Mouse (Mus musculus): ENCODE results near the gene Btf3. TPM values are rescaled to one million over a fixed set of nuclear protein-coding genes. Genes with fewer than 3 reads are reported as not detected.
A peak's percentile ranks its signal among the peaks of the same experiment; 100 is the strongest.

Gene Btf3
- 119 and 162 TPM in 2 replicates for polyA plus RNA-seq (2012; rRNA removed)

DNA sequence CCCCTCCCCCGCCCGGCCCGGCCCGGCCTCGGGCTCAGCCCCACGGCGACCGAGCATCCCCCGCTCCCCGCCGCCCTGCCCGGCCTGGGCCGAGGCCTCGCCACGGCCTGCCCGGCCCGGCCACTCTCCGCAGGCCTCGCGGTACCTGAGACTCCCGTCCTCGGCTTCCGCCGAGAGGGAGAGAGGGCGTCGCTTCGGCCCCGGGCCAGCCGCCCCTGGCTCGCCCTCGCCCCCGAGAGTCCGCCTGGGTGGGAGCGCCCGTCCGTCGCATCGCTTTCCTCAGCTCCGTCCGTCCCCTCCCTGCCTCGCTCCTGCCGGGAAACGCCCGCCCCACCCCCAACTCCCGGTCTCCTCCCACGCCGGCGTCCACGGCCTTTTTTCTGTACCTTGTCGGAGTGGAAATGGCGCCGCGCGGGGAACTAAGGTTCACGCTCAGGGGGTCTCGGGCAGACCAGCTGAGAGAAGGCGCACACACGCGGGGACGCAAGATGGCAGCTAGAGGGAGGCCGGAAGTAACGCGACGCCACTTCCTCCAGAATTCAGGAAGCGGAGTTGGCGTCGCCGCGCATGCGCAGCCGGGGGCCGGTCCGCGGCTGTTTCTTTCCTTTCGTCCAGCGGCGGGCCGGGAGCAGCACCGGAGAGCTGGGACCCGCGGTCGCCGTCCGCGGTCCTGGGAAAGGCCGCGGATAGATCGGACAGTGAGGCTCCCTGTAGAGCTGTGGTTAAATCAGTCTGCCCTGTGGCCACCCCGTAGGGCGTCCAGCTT, at the start of gene Btf3:
Btf3 (minus strand) TSS at position 527 of the 766 bp plus-strand sequence.
- Histone ChIP-seq H3K4me3 (replicated peaks; ENCODE audit: extremely low read depth, low read depth, low read length) (peak within 1 kb of the TSS; percentile 94), H3K4me1 (ENCODE audit: control insufficient read depth, insufficient read depth, low read length) (peaks cover 20% of the 10 kb centered on the region)
- TF ChIP-seq POLR2A (IDR thresholded peaks at IDR 0.05; ENCODE audit: borderline replicate concordance, extremely low read depth, low read depth, low read length) (peak; percentile 83), CTCF (IDR thresholded peaks at IDR 0.05; ENCODE audit: insufficient read depth, low read length) (no peak)
- DNase-seq = peak; percentile 88
- 1% methylated on average over 80 of the region's 90 CpGs for WGBS

DNA sequence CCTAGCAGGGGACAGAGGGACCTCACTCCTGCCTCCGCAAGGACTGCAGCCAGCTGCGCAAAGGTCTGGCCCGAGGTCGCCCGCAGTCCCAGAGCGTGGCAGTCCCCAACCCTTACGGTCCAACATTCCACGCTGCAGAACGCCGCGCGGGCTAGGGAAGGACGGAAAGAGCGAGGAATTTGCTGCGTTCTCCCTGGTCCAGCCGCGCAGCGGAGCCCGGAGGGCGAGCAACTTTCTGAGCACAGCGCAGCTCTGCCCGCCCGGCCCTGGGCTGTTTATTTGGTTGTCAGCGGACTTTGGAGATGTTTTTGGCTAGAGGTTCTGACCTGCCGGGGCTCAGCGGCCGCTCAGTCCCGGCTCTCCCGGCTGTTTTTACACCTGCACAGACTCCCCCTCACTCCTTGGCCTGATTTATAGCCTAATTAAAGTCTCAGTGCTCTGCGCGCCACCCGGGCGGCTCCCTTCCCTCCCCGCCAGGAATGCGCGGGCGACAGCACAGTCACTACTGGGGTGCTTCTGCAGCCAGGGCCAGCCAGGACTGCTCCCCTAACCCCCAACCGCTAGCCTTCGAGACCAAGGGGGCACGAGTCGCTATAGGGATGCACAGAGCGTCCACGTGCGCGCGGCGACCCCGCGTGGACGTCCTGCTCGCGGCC, 49.1 kb upstream of the Btf3 start:
- no peak for DNase-seq
- TF ChIP-seq CTCF (IDR thresholded peaks at IDR 0.05; ENCODE audit: insufficient read depth, low read length) (no peak), POLR2A (IDR thresholded peaks at IDR 0.05; ENCODE audit: borderline replicate concordance, extremely low read depth, low read depth, low read length) (no peak)
- no peak overlapping the region for H3K4me3 ChIP-seq (replicated peaks; ENCODE audit: extremely low read depth, low read depth, low read length)
- H3K4me1 ChIP-seq (ENCODE audit: control insufficient read depth, insufficient read depth, low read length) = peaks cover 2% of the 10 kb centered on the region; the same call in 1 of the 2 replicates
- 3% methylated on average over 52 of the region's 52 CpGs for WGBS

DNA sequence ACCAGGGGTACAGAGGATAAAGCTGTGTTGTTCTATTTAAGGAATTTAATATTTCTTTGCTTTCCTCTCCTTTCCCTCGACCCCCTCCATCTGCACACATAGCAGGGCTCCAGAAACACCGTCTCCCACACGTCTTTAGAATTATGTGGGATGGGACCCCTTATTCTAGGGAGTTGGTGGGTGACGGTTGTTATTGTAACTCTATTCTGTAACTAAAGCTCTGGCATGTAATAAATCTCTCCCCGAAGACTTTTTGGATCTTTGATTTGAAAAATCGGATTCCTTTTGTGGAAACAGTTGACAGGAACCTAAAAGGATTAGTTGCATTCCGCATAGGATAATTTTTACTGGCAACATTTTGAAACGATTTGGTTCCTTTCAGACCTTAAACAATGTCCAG, 48.3 kb upstream of the Btf3 start:
- 12% methylated on average over 8 of the region's 8 CpGs for WGBS
- no peak for DNase-seq
- TF ChIP-seq POLR2A (IDR thresholded peaks at IDR 0.05; ENCODE audit: borderline replicate concordance, extremely low read depth, low read depth, low read length) (no peak), CTCF (IDR thresholded peaks at IDR 0.05; ENCODE audit: insufficient read depth, low read length) (no peak)
- peaks cover 2% of the 10 kb centered on the region; the same call in 1 of the 2 replicates for H3K4me1 ChIP-seq (ENCODE audit: control insufficient read depth, insufficient read depth, low read length)
- H3K4me3 ChIP-seq (replicated peaks; ENCODE audit: extremely low read depth, low read depth, low read length) = no peak overlapping the region

DNA sequence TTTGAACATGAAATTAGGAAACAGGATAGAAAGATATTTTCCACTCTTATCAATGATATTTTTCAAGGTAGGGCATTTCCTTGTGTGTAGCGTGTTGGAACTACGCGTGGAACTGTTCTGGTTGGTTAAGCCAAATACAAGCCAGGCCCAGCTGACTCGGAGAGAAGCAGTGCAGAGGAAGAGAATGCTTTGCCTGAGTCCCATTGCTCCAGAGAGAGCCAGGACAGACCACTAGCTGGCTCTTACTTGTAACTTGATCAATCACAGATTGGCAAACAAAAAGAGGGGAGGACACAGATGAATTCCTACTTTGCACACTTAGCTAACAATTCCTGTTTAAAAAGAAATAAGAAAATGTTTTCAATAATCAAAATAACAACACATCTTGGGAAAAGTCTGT, 46.2 kb upstream of the Btf3 start:
- TF ChIP-seq POLR2A (IDR thresholded peaks at IDR 0.05; ENCODE audit: borderline replicate concordance, extremely low read depth, low read depth, low read length) = no peak
- TF ChIP-seq CTCF (IDR thresholded peaks at IDR 0.05; ENCODE audit: insufficient read depth, low read length) = no peak
- WGBS = 34% methylated on average over 4 of the region's 4 CpGs
- no peak for DNase-seq
- peaks cover 2% of the 10 kb centered on the region; the same call in 1 of the 2 replicates for H3K4me1 ChIP-seq (ENCODE audit: control insufficient read depth, insufficient read depth, low read length)
- H3K4me3 ChIP-seq (replicated peaks; ENCODE audit: extremely low read depth, low read depth, low read length) = no peak overlapping the region

DNA sequence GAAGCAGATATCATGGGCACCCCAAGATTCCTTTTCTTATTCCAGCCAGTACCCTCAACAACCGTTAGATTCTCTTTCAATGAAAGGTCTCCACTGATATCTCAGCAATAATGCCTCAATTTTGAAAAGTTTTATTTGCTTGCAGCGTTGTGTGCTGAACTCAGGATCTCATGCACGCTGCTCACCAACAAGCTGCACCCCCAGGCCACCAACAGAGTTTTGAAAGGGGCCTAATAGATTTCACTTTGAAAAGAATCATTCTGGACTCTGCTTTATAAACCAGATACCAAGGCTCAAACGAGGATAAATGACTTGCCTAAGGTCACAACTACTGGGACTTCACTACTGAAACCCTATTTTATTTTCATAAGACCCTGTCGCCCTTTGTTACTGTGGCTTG, 44.4 kb upstream of the Btf3 start:
- 25% methylated on average over 5 of the region's 5 CpGs for WGBS
- no peak for TF ChIP-seq POLR2A (IDR thresholded peaks at IDR 0.05; ENCODE audit: borderline replicate concordance, extremely low read depth, low read depth, low read length)
- no peak for TF ChIP-seq CTCF (IDR thresholded peaks at IDR 0.05; ENCODE audit: insufficient read depth, low read length)
- peaks cover 1% of the 10 kb centered on the region; the same call in 1 of the 2 replicates for H3K4me1 ChIP-seq (ENCODE audit: control insufficient read depth, insufficient read depth, low read length)
- no peak for DNase-seq
- no peak overlapping the region for H3K4me3 ChIP-seq (replicated peaks; ENCODE audit: extremely low read depth, low read depth, low read length)

DNA sequence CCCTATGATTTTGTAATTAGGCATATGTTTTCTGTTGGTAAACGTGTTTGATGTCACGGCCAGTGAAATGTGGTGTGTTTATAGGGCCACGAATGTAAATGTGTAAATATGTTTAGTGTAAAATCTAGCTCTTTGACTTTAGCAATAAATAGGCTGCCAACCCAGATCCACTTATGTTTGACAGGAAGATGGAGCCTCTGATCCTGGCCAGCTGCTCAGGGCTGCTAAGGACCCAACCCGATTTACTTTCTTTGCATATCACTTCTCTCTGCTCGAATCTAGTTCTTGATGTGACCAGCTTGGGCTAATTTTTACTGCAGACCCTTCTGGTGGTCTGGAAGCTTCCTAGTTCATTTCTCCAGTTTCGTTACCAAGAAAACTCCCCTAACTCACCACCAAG, 43.6 kb upstream of the Btf3 start:
- no peak overlapping the region for H3K4me3 ChIP-seq (replicated peaks; ENCODE audit: extremely low read depth, low read depth, low read length)
- 10% methylated on average over 6 of the region's 6 CpGs for WGBS
- no peak for DNase-seq
- TF ChIP-seq CTCF (IDR thresholded peaks at IDR 0.05; ENCODE audit: insufficient read depth, low read length) = no peak
- TF ChIP-seq POLR2A (IDR thresholded peaks at IDR 0.05; ENCODE audit: borderline replicate concordance, extremely low read depth, low read depth, low read length) = no peak
- no peaks in the 10 kb centered on the region for H3K4me1 ChIP-seq (ENCODE audit: control insufficient read depth, insufficient read depth, low read length)

DNA sequence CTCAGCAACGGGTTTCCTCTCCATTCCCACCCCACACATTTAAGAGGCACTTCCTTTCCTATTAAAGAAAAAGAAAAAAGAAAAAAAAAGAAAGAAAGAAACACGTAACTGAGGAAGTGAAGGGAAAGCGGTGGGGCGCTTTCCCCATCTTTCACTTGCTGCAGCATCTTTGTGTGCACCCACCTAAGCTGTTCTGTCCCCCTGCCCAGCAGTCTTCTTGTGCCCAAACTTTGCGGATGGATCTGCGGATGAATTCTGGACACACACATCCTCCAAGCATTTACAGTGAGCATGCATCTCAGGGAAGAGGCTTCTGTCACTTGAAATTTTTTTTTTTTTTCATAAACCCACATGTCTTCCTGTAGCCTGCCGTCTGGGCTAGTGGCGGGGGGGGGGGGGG, 42.5 kb upstream of the Btf3 start:
- no peak overlapping the region for H3K4me3 ChIP-seq (replicated peaks; ENCODE audit: extremely low read depth, low read depth, low read length)
- H3K4me1 ChIP-seq (ENCODE audit: control insufficient read depth, insufficient read depth, low read length) = peaks cover 2% of the 10 kb centered on the region; the same call in 1 of the 2 replicates
- WGBS = 3% methylated on average over 7 of the region's 8 CpGs
- no peak for DNase-seq
- TF ChIP-seq CTCF (IDR thresholded peaks at IDR 0.05; ENCODE audit: insufficient read depth, low read length) (no peak), POLR2A (IDR thresholded peaks at IDR 0.05; ENCODE audit: borderline replicate concordance, extremely low read depth, low read depth, low read length) (no peak)

GRCm38 (mm10) chr13:98358424-98359181, 41.8 kb upstream of the Btf3 start:
- peaks cover 9% of the 10 kb centered on the region; the same call in 1 of the 2 replicates for H3K4me1 ChIP-seq (ENCODE audit: control insufficient read depth, insufficient read depth, low read length)
- no peak for DNase-seq
- H3K4me3 ChIP-seq (replicated peaks; ENCODE audit: extremely low read depth, low read depth, low read length) = no peak overlapping the region
- no peak for TF ChIP-seq POLR2A (IDR thresholded peaks at IDR 0.05; ENCODE audit: borderline replicate concordance, extremely low read depth, low read depth, low read length)
- no peak for TF ChIP-seq CTCF (IDR thresholded peaks at IDR 0.05; ENCODE audit: insufficient read depth, low read length)
- 15% methylated on average over 23 of the region's 23 CpGs for WGBS
